Mouse (Mus musculus) ES-Bruce4 (cell line): ENCODE measurements at regions not wholly inside any gene's neighbourhood (a gene's known extent, or its start where the extent isn't known, plus 50 kb on each side); places are given as distances from the start of the nearest gene placed in this dataset.

Source experiments
- EP300 ChIP-seq: IDR thresholded peaks from 2 replicates; pipeline ENCODE4 v1.6.1; 2011; ENCODE audit warnings: low read depth, low read length; ENCODE audit not compliant: insufficient read depth
- POLR2A ChIP-seq: IDR thresholded peaks from one replicate; pipeline ENCODE4 v1.8.1; 2011; ENCODE audit warnings: low read length; ENCODE audit not compliant: insufficient read depth

- TF ChIP-seq EP300 (no peak), POLR2A (no peak)
Observed at GRCm38 (mm10) chr1:73113137-73113536, 97.4 kb upstream of the Tnp1 start.
